Mouse (Mus musculus) layer of hippocampus, adult 11-12 months (tissue): Measurements from ENCODE around the gene Slfn9.
"Not testable (repeated sequence)": the region's sequence is repeated elsewhere in the genome, so short reads cannot be mapped to it uniquely, and the experiment has no call there.

Source experiments
- DNase-seq: peaks from one replicate; pipeline ENCODE4 v3.0.0; 2022; ENCODE audit warnings: low spot score

Gene Slfn9

DNA sequence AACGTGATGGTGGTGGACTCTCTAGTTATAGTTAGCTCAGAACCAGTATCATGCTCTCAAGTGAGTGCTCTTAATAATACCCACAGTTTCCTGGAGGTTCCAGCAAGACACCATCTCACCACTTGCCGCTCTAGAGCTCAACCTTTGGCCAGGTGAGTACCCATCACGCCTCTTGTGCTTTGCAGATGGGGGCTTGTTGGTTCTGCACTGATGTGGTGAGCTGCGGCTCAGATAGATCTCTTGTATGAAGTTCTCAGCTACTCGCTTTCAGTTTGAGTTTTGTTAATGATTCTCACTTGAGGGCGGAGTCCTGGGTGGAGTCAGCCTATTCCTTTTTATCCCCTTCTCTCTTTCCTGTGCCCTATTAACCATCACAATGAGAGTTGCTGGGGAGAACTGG lies 37.0 kb downstream of the Slfn9 start:
- no peak for DNase-seq

- no peak for DNase-seq
Measured at GRCm38 (mm10) chr11:82952612-82953542, 38.8 kb downstream of the Slfn9 start.

- DNase-seq: no peak
Measured at GRCm38 (mm10) chr11:82951865-82952611, 39.6 kb downstream of the Slfn9 start.

- DNase-seq: no peak
Measured at GRCm38 (mm10) chr11:82950736-82951481, 40.7 kb downstream of the Slfn9 start, which contains the start of gene Slfn5. TSS of gene Slfn5 (plus strand) at chr11:82951349.

- DNase-seq: no peak
Measured at GRCm38 (mm10) chr11:82949036-82949435, 42.6 kb downstream of the Slfn9 start.

- DNase-seq: no peak
Measured at GRCm38 (mm10) chr11:82947457-82947856, 44.2 kb downstream of the Slfn9 start.

DNA sequence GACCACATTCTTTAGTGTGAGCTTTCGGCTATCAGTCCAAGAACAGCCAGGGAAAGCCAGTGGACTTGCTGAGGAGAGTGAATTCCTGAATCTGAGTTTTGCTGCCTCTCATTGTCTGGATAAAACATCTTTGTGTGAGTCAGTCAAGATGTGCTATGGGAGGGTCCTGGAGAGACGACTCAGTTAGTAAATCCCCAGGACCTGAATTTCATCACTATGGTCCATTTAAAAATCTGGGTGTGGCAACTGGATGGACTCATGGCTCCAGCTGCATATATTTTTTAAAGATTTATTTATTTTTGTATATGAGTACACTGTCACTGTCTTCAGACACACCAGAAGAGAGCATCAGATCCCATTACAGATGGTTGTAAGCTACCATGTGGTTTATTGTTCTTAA lies 46.0 kb downstream of the Slfn9 start:
- no peak for DNase-seq

- no peak for DNase-seq
Measured at GRCm38 (mm10) chr11:82943336-82943735, 48.3 kb downstream of the Slfn9 start.

DNA sequence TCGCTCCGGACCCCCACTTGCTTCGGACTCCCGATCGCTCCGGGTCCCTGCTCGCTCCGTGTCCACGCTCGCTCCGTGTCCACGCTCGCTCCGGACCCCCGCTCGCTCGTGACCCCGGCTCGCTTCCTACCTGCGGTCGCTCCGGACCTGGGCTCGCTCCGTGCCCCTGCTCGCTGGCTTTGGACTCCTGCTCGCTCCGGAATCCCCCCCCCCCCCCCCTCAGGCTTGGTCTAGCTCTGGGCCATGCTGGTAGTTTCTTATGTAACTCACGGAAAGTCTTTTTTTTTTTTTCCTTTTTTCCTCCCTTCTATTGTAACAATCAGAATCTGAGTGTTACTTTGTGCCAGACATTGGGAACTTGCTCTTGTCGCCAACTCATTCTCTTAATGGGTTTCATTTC lies 58.4 kb downstream of the Slfn9 start:
- DNase-seq: no peak

DNA sequence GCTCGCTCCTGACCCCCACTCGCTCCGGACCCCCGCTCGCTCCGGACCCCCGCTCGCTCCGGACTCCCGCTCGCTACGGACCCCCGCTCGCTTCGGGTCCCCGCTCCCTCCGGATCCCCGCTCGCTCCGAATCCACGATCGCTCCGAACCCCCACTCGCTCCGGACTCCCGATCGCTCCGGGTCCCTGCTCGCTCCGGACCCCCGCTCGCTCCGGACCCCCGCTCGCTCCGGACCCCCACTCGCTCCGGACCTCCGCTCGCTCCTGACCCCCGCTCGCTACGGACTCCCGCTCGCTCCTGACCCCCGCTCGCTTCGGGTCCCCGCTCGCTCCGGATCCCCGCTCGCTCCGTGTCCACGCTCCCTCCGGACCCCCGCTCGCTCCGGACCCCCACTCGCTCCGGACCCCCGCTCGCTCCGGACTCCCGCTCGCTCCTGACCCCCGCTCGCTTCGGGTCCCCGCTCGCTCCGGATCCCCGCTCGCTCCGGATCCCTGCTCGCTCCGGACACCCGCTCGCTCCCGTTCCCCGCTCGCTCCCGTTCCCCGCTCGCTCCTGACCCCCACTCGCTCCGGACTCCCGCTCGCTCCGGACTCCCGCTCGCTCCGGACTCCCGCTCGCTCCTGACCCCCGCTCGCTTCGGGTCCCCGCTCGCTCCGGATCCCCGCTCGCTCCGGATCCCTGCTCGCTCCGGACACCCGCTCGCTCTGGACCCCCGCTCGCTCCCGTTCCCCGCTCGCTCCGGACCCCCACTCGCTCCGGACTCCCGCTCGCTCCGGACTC lies 59.8 kb downstream of the Slfn9 start:
- not testable (repeated sequence) for DNase-seq

- DNase-seq: not testable (repeated sequence)
Measured at GRCm38 (mm10) chr11:82931161-82931560, 60.5 kb downstream of the Slfn9 start.

GRCm38 (mm10) chr11:82930391-82930955 lies 61.2 kb downstream of the Slfn9 start:
- not testable (repeated sequence) for DNase-seq

- no peak for DNase-seq
Measured at GRCm38 (mm10) chr11:82929633-82929950, 62.0 kb downstream of the Slfn9 start.

GRCm38 (mm10) chr11:82928897-82929632 lies 62.6 kb downstream of the Slfn9 start:
- no peak for DNase-seq
